Mouse (Mus musculus) stomach, postnatal 0 days (tissue): ENCODE measurements around the gene Plekha7.

ENCODE experiments used
- CTCF ChIP-seq: IDR thresholded peaks from 2 replicates; pipeline ENCODE4 v1.5.1; 2016; ENCODE audit warnings: antibody characterized with exemption, low read depth, mild to moderate bottlenecking, moderate library complexity
- EP300 ChIP-seq: optimal IDR thresholded peaks from 2 replicates; pipeline ENCODE3; 2016; ENCODE audit warnings: antibody characterized with exemption

GRCm38 (mm10) chr7:116093466-116093850 is 214.7 kb downstream of the Plekha7 start:
- TF ChIP-seq CTCF (peak; percentile 50), EP300 (peak; percentile 23)
